Mouse (Mus musculus) olfactory bulb, adult 2 months (tissue): ENCODE measurements at regions not wholly inside any gene's neighbourhood (a gene's known extent, or its start where the extent isn't known, plus 50 kb on each side); places are given as distances from the start of the nearest gene placed in this dataset.

Experiments
- CTCF ChIP-seq: fragments of 200-500 bp; IDR thresholded peaks from 2 replicates; pipeline ENCODE4 v1.5.1; 2012; ENCODE audit warnings: low read depth, mild to moderate bottlenecking, low read length, moderate library complexity; ENCODE audit not compliant: insufficient read depth
- POLR2A ChIP-seq: fragments of 200-500 bp; IDR thresholded peaks from 2 replicates; pipeline ENCODE4 v1.6.1; 2012; ENCODE audit warnings: mild to moderate bottlenecking, low read depth, low read length, moderate library complexity; ENCODE audit not compliant: insufficient read depth

DNA sequence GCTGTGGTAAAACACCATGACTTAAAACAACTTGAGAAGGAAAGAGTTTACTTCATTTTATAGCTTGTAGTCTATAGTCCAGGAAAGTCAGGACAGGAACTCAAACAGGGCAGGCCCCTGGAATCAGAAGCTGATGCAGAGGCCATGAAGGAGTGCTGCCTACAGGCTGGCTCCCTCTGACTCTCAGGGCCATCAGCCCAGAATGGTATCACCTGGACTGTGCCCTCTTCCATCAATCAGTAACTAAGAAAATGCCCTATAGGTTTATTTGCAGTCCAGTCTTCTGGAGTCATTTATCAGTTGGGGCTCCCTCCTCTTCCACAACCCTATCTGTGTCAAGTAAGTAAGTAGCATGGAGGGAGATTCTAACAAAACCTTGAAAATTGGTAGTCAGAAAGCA is 466.4 kb upstream of the Ercc4 start:
- no peak for TF ChIP-seq POLR2A
- TF ChIP-seq CTCF = no peak
